Mouse (Mus musculus): Measurements from ENCODE around the gene Srd5a2.
A peak's percentile ranks its signal among the peaks of the same experiment; 100 is the strongest.
"Not testable (repeated sequence)": the region's sequence is repeated elsewhere in the genome, so short reads cannot be mapped to it uniquely, and the experiment has no call there.

The Srd5a2 gene

DNA sequence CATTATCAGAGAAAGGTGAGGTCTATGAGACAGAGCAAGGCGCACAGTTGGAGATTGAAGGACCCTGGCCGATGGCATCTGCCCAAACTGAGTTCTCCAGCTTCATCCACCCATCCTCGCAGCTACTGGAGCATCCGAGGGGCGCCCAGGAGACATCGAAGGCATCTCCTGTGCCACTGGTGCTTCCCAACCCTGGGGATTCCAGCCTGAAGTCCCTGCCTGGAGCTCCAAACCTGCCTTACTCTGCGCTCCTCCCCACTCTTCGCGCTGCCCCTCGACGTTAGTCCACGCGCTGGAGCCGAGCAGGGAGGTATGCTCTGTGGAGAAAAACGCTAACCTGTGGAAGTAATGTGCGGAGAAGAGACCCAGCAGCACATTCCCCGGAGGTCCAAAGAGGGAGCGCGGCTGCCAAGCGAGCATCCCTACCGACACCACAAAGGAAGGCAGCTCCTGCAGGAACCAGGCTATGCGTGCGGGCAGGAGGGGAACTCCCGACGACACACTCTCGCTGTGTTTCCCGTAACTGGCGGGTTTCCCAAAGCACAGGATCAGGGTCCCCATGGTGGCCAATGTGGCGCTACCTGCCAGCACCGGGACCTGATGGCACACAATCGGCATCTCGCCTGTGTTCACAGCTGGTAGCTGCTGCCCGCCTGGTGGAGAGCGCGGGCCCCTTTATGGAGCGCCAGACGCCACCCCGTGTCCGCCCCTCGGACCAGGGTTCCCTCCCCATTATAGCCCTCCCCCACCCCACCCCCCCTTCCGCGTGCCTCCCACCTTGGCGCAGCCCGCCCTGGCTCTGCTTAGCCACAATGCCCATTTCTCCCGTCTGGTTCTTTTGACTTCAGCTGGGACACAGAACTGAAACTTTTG lies at the start of gene Srd5a2:
TSS of gene Srd5a2 (minus strand) at position 707 of the 873 bp plus-strand sequence.
- peak; percentile 4 for DNase-seq

- no peak for DNase-seq
Measured at GRCm38 (mm10) chr17:74088886-74089678, 41.4 kb upstream of the Srd5a2 start.

- no peak for DNase-seq
Measured at GRCm38 (mm10) chr17:74088016-74088415, 40.3 kb upstream of the Srd5a2 start.

DNA sequence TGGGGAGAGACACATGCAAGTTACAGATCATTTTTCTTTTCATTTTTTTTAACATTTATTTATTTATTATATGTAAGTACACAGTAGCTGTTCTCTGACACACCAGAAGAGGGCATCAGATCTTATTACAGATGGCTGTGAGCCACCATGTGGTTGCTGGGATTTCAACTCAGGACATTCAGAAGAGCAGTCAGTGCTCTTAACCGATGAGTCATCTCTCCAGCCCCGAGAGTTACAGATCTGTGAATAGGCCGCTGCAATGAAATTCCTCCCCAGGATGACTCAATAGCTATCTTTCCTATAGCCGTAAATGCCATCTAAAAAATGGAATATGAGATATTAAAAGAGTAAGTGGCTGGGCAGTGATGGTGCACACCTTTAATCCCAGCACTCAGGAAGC lies 35.7 kb upstream of the Srd5a2 start:
- DNase-seq = no peak

DNA sequence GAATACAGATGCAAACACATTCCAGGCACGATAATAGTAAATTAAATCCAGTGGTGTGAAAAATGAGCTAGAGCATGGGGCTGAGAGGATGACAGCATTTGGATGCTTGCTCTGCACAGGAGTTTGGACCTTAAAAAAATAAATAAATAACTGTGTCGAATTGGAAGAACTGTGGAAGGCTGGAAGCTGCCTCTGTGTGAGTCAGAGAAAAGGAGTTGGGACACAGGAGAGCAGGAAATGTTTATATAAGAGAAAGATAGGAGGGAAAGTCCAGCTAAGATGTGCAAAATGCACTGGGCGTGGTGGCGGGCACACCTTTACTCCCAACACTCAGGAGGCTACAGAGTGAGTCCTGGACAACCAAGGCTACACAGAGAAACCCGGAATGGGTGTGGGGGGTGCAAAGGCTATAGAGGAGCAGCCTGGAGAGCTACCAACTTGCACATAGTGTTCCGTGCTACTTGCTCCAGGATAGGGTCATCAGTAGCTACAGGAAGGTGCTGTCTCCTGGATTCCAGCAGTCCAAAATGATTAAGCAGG lies 32.4 kb upstream of the Srd5a2 start:
- no peak for DNase-seq

DNA sequence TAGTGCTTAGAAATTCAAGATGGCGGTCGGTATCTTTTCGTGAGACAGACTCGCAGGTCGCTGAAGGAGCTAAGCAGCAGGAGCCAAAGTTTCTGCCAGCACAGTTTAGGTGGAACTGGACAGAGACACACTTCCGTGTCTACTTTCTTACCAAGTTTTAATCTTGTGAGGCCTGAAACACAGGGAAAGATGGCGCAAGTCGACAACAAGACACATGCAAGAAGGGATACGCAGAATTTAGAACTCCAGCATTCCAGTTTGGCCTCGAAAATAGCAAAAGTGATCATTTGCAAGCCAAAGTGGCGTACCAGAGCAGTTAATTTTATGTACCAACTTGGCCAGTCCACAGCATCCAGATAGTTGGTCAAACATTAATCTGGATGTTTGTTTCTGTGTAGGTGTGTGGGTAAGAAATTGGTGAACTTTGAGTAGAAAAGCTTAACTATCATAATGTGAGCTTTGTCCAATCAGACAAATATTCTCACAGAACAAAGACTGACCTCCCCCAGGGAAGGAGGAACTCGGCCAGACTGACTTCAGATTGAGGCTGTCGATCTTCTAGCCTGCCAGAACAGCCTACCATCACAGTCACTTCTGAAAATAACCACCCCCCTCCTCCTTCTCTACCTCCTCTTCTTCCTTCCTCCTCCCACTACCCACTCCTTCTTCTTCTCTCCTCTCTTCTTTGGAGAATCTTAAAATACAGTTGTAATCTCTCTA lies 31.2 kb upstream of the Srd5a2 start:
- DNase-seq = no peak

- DNase-seq = not testable (repeated sequence)
Measured at GRCm38 (mm10) chr17:74073067-74073466, 25.4 kb upstream of the Srd5a2 start.

GRCm38 (mm10) chr17:74062763-74063162 lies 15.0 kb upstream of the Srd5a2 start:
- DNase-seq = not testable (repeated sequence)

GRCm38 (mm10) chr17:74048229-74048816 lies 607 bp upstream of the Srd5a2 start:
- DNase-seq = no peak

DNA sequence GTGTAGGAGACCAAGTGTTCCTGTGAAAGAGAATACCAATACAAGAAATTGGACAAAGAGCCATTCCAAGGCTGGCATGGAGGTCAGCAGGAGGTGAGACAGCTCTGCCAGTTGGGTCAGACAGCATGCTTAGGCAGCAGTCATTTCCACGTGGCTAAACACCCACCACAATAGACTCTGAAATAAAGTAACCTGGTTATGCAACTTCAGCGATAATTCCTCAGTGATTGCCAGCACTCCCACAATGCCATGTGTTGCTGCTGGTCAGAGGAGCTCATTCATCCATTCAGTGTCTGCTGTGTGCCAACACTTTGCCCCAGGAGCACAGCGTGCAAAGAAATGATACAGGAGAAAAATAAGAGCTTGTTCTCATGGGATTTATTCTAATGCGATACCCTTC lies 4.0 kb downstream of the Srd5a2 start:
- no peak for DNase-seq

DNA sequence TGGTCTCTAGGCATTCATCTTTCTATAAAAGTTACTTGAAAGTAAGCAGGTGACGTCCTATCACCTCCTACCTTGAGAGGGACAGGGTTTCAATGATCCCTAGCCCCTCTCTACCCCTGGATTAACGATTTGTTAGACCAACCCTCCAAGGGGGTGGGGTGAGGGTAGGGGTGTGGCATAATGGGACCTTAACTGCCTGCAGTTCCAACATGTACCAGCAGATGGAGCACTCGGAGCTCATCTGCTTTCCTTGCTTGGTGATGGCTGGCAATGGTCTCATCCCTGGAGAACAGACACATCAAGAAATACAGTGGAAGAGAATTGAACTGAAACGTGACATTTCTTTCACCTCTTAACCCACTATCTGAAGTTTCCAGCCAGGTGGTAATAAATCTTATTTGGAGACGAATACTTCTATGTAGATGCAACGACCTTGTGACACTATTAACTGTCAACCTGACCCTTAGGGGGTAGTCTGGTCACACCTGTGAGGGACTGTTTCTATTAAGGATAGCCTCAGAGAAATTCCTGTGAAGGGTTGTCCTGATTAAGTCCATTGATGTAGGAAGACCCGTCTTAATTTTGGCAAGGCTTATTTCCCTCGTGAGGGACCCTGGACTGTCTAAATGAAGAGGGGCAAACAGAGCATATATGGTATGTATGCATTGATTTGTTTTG lies 27.1 kb downstream of the Srd5a2 start:
- DNase-seq = peak; percentile 69

DNA sequence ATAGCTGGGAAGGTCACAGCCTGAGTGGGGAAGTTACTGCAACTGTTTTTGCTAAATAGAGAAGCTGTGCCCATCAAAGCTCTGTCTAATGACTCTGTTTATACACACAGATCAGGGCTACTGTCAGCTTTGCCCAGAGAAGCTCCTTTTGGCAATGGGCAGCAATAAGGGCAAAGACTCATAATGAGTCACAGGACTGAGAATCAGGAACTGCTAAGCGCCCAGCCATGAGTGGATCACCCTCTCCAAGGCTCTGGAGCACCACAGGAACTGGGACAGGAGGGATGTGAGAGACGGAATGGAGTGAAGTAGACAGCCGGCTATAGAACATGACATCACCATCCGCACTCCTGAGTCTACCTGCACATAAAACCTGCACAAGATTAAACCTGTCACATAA lies 29.4 kb downstream of the Srd5a2 start:
- no peak for DNase-seq

DNA sequence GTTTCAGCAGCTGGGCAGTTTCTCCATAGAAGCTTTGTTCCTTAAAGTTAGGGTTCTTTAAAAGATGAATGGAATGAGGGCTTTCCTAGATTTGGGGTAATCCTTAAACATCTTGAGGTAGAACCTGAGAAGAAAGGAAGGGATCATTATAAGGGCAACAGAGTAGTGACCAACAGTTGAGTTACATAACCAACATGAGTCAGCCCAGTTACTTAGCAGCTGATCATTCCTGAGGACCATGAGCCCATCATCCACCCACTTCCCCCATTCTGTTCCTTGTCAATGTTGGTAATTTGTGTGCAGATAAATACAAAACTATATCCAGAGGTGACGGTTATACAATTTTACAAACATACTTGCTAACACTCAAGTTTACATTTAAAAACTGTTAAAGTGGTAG lies 30.1 kb downstream of the Srd5a2 start:
- DNase-seq = no peak

DNA sequence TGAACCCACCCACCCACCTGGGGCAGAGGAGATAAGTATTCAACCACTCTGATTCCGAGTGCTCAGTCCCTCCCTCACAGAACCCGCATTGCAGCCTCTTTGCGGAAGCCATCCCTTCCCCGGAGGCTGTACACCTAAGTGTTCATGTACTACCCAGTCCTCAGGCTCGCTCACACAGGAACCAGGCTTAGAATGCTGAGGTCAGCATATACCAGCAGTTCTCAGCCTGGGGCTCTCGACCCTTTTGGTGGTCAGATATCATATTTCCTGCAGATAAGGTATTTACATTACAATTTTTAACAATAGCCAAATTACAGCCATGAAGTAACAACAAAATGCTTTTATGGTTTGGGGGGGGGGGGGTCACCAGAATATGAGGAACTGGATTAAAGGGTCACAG lies 32.6 kb downstream of the Srd5a2 start:
- no peak for DNase-seq

DNA sequence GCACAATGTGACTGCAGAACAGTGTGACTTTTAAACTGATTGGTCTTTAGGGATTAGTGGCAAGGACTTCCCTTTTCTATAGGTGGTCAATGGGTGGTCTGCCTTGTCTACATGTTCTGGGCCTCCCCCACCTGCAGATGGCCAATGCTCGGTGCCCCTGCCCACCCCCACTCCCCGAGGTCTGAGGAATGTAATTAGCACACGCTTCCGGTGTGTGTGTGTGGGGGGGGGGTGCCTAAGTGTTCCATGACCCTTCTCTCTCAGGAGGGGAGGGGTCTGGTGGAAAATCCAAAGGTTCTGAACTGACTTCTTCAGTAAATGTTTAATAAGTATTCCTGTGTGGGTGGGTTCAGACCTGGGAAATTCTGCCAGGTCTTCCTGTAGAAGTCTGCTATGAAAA lies 39.0 kb downstream of the Srd5a2 start:
- no peak for DNase-seq

DNA sequence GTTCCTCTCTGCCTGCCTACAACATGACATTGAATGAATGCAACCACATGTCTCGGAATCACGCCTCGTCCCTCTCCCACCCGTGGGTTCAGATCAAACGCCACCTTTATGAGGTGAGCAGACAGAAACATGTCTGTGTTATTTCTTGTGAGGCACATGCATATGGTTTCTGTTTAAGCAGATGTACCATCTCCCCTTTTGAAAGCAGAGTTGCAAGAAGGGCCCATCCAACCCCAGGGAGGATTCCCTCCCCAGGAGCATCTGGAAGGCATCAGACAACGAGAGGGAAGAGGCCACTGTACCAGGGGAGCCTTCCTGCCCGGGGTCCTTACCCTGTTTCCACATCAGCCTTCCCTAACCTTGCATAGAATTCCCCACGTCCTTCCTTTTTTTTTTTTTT lies 40.7 kb downstream of the Srd5a2 start:
- DNase-seq = no peak

GRCm38 (mm10) chr17:74002396-74002795 lies 45.3 kb downstream of the Srd5a2 start:
- no peak for DNase-seq

- DNase-seq = no peak
Measured at GRCm38 (mm10) chr17:73995907-73996645, 51.6 kb downstream of the Srd5a2 start.

DNA sequence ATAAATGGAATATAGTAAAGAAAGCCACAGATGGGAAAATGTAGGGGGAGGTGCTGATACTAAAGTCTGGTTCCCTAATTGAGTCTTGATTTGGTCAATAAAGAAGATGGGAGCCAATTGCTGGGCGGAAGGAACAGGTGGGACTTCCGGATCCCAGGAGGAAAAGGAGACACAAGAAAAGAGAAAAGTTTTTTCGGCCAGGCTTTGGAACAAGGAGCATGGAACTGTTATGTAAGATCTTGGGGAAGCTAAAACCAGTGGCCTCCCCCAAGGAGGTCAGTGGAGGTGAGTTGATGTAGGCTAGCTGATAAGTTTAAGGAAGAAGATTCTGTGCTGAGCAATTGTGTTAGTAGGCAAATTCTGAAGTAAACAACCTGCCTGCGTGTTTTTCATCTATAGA lies 56.5 kb downstream of the Srd5a2 start:
- no peak for DNase-seq

DNA sequence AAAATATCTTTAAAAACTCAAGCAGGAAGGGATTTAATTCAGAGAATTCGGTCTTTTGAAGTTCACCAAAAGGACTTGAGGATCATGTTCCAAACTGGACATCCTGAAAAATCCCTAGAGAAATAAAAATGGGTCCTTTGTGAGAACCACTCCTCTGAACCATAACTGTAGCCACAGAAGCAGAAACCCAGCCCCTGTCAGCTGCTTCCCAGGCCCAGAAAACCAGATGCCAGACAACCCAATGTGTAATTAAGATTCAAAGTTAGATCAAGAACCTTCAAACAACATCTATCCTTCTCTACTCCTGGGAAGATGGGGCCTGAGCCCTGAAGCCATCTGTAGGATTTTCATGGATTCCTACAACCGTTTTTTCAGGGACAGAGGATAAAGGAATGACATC lies 61.1 kb downstream of the Srd5a2 start:
- no peak for DNase-seq

- DNase-seq = no peak
Measured at GRCm38 (mm10) chr17:73985936-73986335, 61.8 kb downstream of the Srd5a2 start.
